Mouse (Mus musculus): ENCODE measurements around the gene Lrriq3. TPM values are rescaled to one million over a fixed set of nuclear protein-coding genes. Genes with fewer than 3 reads are reported as not detected.

Lrriq3 gene
- polyA plus RNA-seq, 1 experiment: 0.37 TPM

DNA sequence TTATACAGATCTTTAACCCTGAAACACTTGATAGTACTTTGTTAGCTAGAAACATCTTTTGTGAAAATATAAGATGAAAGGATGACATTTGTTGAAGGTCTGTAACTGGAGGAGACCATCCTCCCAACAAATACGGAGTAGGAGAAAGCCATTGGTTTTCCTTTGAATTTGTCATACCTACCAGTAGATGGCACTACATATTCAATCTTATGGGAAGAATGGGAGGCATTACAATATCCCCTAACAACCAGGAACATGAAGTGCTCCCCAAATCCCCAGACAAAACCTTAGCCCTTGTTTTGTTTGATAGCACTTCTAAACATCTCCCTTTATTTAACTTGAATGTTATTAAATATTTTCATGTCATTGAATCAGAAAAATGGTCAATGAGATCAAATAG is 141.7 kb downstream of the Lrriq3 start:
- TF ChIP-seq FLI1 (IDR thresholded peaks at IDR 0.05; ENCODE audit: low read length): no peak
- no peak for TF ChIP-seq GATA1 (IDR thresholded peaks at IDR 0.05; ENCODE audit: borderline replicate concordance, low read length)
- Histone ChIP-seq H3K27me3 (replicated peaks) (no peaks in the 10 kb centered on the region), H3K36me3 (replicated peaks; ENCODE audit: low read length) (no peaks in the 10 kb centered on the region), H3K9me3 (no peaks in the 10 kb centered on the region), H3K4me3 (replicated peaks) (no peak overlapping the region), H3K4me1 (no peaks in the 10 kb centered on the region)

DNA sequence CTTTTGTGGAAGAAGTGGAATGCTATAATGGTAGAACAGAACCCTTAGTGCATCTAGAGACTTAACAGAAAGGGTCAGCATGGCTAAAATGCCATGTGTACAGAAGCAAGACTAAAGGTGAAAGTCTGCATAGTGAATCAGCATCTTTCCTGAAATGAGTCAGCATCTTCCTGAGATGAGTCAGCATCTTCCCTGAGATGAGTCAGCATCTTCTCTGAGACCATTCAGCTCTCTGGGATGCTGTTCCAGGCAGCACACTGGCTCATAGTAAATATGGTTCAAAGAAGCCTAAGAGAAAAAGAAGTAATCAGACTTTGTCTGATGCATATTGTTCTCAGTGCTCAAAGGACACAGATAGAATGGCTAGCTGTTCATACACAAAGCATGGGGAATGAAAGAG is 142.3 kb downstream of the Lrriq3 start:
- Histone ChIP-seq H3K27me3 (replicated peaks) (no peaks in the 10 kb centered on the region), H3K4me3 (replicated peaks) (no peak overlapping the region), H3K36me3 (replicated peaks; ENCODE audit: low read length) (no peaks in the 10 kb centered on the region), H3K9me3 (no peaks in the 10 kb centered on the region), H3K4me1 (no peaks in the 10 kb centered on the region)
- no peak for TF ChIP-seq GATA1 (IDR thresholded peaks at IDR 0.05; ENCODE audit: borderline replicate concordance, low read length)
- no peak for TF ChIP-seq FLI1 (IDR thresholded peaks at IDR 0.05; ENCODE audit: low read length)

Other genes starting within 250 kb of the Lrriq3 start
- gene Tnni3k, start 38.0 kb upstream of the Lrriq3 start, polyA plus RNA-seq (2012; ENCODE audit: insufficient read depth, low replicate concordance): not detected in 2 replicates
- 0.72 TPM in 1 of 2 replicates, not detected in the other for gene Fpgt, start within 50 bp of the Lrriq3 start, polyA plus RNA-seq (2012; ENCODE audit: insufficient read depth, low replicate concordance)

All from megakaryocyte, embryonic 14.5 days (primary cell).